Mouse (Mus musculus) heart, adult 9 months (tissue): ENCODE measurements around the gene Dpf3.

ENCODE experiments used
- DNase-seq, 2 experiments: peaks; one replicate each; pipeline ENCODE4 v3.0.0; 2022; ENCODE audit warnings: low spot score in 2 of 2

Gene Dpf3

GRCm38 (mm10) chr12:83413684-83414083 is 73.8 kb downstream of the Dpf3 start:
- DNase-seq, result no peak

GRCm38 (mm10) chr12:83411721-83412521 is 75.6 kb downstream of the Dpf3 start:
- peak; percentile 52 to 72 for DNase-seq

GRCm38 (mm10) chr12:83411032-83411431 is 76.5 kb downstream of the Dpf3 start:
- no peak for DNase-seq

- DNase-seq, result no peak
Measured at GRCm38 (mm10) chr12:83405374-83406125, 82.0 kb downstream of the Dpf3 start.

GRCm38 (mm10) chr12:83402270-83402669 is 85.2 kb downstream of the Dpf3 start:
- DNase-seq, result no peak

- no peak for DNase-seq
Measured at GRCm38 (mm10) chr12:83392011-83392410, 95.5 kb downstream of the Dpf3 start.

GRCm38 (mm10) chr12:83387554-83387953 is 100.0 kb downstream of the Dpf3 start:
- DNase-seq, result no peak

GRCm38 (mm10) chr12:83381072-83381471 is 106.4 kb downstream of the Dpf3 start:
- no peak for DNase-seq

- no peak for DNase-seq
Measured at GRCm38 (mm10) chr12:83380016-83380415, 107.5 kb downstream of the Dpf3 start.

- peak; percentile 25 to 49 for DNase-seq
Measured at GRCm38 (mm10) chr12:83375015-83375831, 112.3 kb downstream of the Dpf3 start.

- peak in 1 of 2 experiments; percentile 13 for DNase-seq
Measured at GRCm38 (mm10) chr12:83373081-83373480, 114.4 kb downstream of the Dpf3 start.

- no peak for DNase-seq
Measured at GRCm38 (mm10) chr12:83372290-83372689, 115.2 kb downstream of the Dpf3 start.

- no peak for DNase-seq
Measured at GRCm38 (mm10) chr12:83370221-83370620, 117.3 kb downstream of the Dpf3 start.

- DNase-seq, result no peak
Measured at GRCm38 (mm10) chr12:83369416-83369815, 118.1 kb downstream of the Dpf3 start.

GRCm38 (mm10) chr12:83367486-83367885 is 120.0 kb downstream of the Dpf3 start:
- DNase-seq, result no peak

- no peak for DNase-seq
Measured at GRCm38 (mm10) chr12:83364771-83365170, 122.7 kb downstream of the Dpf3 start.

- no peak for DNase-seq
Measured at GRCm38 (mm10) chr12:83361801-83362200, 125.7 kb downstream of the Dpf3 start.

GRCm38 (mm10) chr12:83352640-83353039 is 134.9 kb downstream of the Dpf3 start:
- peak; percentile 55 to 60 for DNase-seq

GRCm38 (mm10) chr12:83349736-83350135 is 137.8 kb downstream of the Dpf3 start:
- no peak for DNase-seq

- DNase-seq, result no peak
Measured at GRCm38 (mm10) chr12:83348246-83348645, 139.3 kb downstream of the Dpf3 start.

GRCm38 (mm10) chr12:83342875-83343185 is 144.7 kb downstream of the Dpf3 start:
- DNase-seq, result peak; percentile 46 to 52
